Mouse (Mus musculus) CH12.LX (cell line): ENCODE measurements at regions not wholly inside any gene's neighbourhood (a gene's known extent, or its start where the extent isn't known, plus 50 kb on each side); places are given as distances from the start of the nearest gene placed in this dataset.

Source experiments
- DNase-seq: peaks from one replicate; pipeline ENCODE4 v3.0.0-alpha.2; 2013; ENCODE audit errors: extremely low read depth
- H3K27ac ChIP-seq: 2 replicates; pipeline ENCODE4 v1.5.1; 2012; ENCODE audit warnings: low read depth, mild to moderate bottlenecking, control low read depth, moderate library complexity; ENCODE audit not compliant: insufficient read depth
- H3K27me3 ChIP-seq: replicated peaks from 2 replicates; pipeline ENCODE3; 2012; ENCODE audit warnings: inconsistent platforms
- H3K36me3 ChIP-seq, 2 experiments: replicated peaks in 1 of 2; 2 replicates each; pipeline versions ENCODE3 to v1.6.1; 2012; ENCODE audit warnings: inconsistent platforms in 1 of 2, low read length in 1 of 2, mild to moderate bottlenecking in 1 of 2, mixed read lengths in 1 of 2, moderate library complexity in 1 of 2; ENCODE audit not compliant: control insufficient read depth in 1 of 2, insufficient read depth in 1 of 2
- H3K4me1 ChIP-seq, 2 experiments: 2 replicates each; pipeline ENCODE4 v1.6.1; 2012; ENCODE audit warnings: inconsistent platforms in 1 of 2, moderate library complexity in 1 of 2; ENCODE audit not compliant: insufficient read depth in 2 of 2, control insufficient read depth in 1 of 2
- H3K4me2 ChIP-seq: 2 replicates; pipeline ENCODE4 v1.6.1; 2012; ENCODE audit warnings: low read depth, mild to moderate bottlenecking, control low read depth; ENCODE audit not compliant: poor library complexity, insufficient read depth, severe bottlenecking
- H3K4me3 ChIP-seq, 3 experiments: fragments of 150-350 bp in 1 of 3; sonication (generic) in 1 of 3; replicated peaks in 1 of 3; 2 replicates each; pipeline versions ENCODE3 to v1.5.1; 2011 to 2012; ENCODE audit warnings: low read depth in 2 of 3, low read length in 2 of 3, mild to moderate bottlenecking in 2 of 3, moderate library complexity in 2 of 3, control low read depth in 1 of 3, improper control_type of control experiment in 1 of 3, inconsistent platforms in 1 of 3, mixed read lengths in 1 of 3; ENCODE audit not compliant: poor library complexity in 1 of 3
- H3K79me2 ChIP-seq: replicated peaks from 2 replicates; pipeline ENCODE4 v1.6.1; 2012; ENCODE audit warnings: mild to moderate bottlenecking, moderate library complexity; ENCODE audit not compliant: control insufficient read depth, poor library complexity, insufficient read depth, severe bottlenecking; ENCODE audit errors: extremely low read depth
- H3K9ac ChIP-seq: 2 replicates; pipeline ENCODE4 v1.6.1; 2012; ENCODE audit warnings: low read depth, mild to moderate bottlenecking, control low read depth, moderate library complexity; ENCODE audit not compliant: insufficient read depth
- H3K9me3 ChIP-seq: replicated peaks from 2 replicates; pipeline ENCODE3; 2012; ENCODE audit warnings: low read length, inconsistent platforms, mixed read lengths
- BHLHE40 ChIP-seq: IDR thresholded peaks from 2 replicates; pipeline ENCODE4 v1.6.1; 2011; ENCODE audit warnings: mild to moderate bottlenecking, low read depth, low read length, improper control_type of control experiment
- CHD1 ChIP-seq: IDR thresholded peaks from 2 replicates; pipeline ENCODE4 v1.6.1; 2012; ENCODE audit warnings: low read depth, low read length, improper control_type of control experiment, inconsistent platforms
- CTCF ChIP-seq, 2 experiments: IDR thresholded peaks in 1 of 2; conservative IDR thresholded peaks in 1 of 2; 2 replicates each; pipeline ENCODE4 v1.5.1; 2011 to 2012; ENCODE audit warnings: low read depth in 2 of 2, low read length in 2 of 2, improper control_type of control experiment in 1 of 2, inconsistent platforms in 1 of 2, mild to moderate bottlenecking in 1 of 2, moderate library complexity in 1 of 2
- E2F4 ChIP-seq: IDR thresholded peaks from 2 replicates; pipeline ENCODE4 v1.6.1; 2011; ENCODE audit warnings: low read depth, low read length, improper control_type of control experiment; ENCODE audit not compliant: insufficient replicate concordance
- ELF1 ChIP-seq: IDR thresholded peaks from 2 replicates; pipeline ENCODE4 v1.6.1; 2014; ENCODE audit warnings: low read depth, mild to moderate bottlenecking, inconsistent platforms, low read length, improper control_type of control experiment
- ETS1 ChIP-seq: conservative IDR thresholded peaks from 2 replicates; pipeline ENCODE4 v1.6.1; 2012; ENCODE audit warnings: low read depth, mild to moderate bottlenecking, inconsistent platforms, low read length, improper control_type of control experiment, moderate library complexity
- GABPA ChIP-seq: IDR thresholded peaks from 2 replicates; pipeline ENCODE4 v1.6.1; 2012; ENCODE audit warnings: low read depth, low read length, improper control_type of control experiment, inconsistent platforms; ENCODE audit not compliant: insufficient replicate concordance
- IRF4 ChIP-seq: IDR thresholded peaks from 2 replicates; pipeline ENCODE4 v1.6.1; 2014; ENCODE audit warnings: low read depth, mild to moderate bottlenecking, inconsistent platforms, low read length, improper control_type of control experiment
- JUN ChIP-seq: IDR thresholded peaks from 2 replicates; pipeline ENCODE4 v1.6.1; 2011; ENCODE audit warnings: low read depth, mild to moderate bottlenecking, low read length, improper control_type of control experiment, moderate library complexity; ENCODE audit not compliant: insufficient read depth
- KAT2A ChIP-seq: IDR thresholded peaks from 2 replicates; pipeline ENCODE4 v1.6.1; 2012; ENCODE audit warnings: low read length, improper control_type of control experiment, inconsistent platforms; ENCODE audit not compliant: insufficient replicate concordance
- MAFK ChIP-seq: IDR thresholded peaks from 2 replicates; pipeline ENCODE4 v1.6.1; 2011; ENCODE audit warnings: low read length, improper control_type of control experiment; ENCODE audit not compliant: insufficient replicate concordance
- MAZ ChIP-seq: IDR thresholded peaks from 2 replicates; pipeline ENCODE4 v1.6.1; 2012; ENCODE audit warnings: low read depth, mild to moderate bottlenecking, inconsistent platforms, low read length, improper control_type of control experiment, moderate library complexity
- MEF2A ChIP-seq: IDR thresholded peaks from 2 replicates; pipeline ENCODE4 v1.6.1; 2014; ENCODE audit warnings: low read depth, mild to moderate bottlenecking, inconsistent platforms, low read length, improper control_type of control experiment, borderline replicate concordance
- MXI1 ChIP-seq: IDR thresholded peaks from 2 replicates; pipeline ENCODE4 v1.6.1; 2011; ENCODE audit warnings: mild to moderate bottlenecking, low read depth, low read length, improper control_type of control experiment
- NELFE ChIP-seq: IDR thresholded peaks from 2 replicates; pipeline ENCODE4 v1.6.1; 2011; ENCODE audit warnings: low read depth, low read length, improper control_type of control experiment
- NRF1 ChIP-seq: IDR thresholded peaks from 2 replicates; pipeline ENCODE4 v1.6.1; 2014; ENCODE audit warnings: low read depth, mild to moderate bottlenecking, inconsistent platforms, low read length, improper control_type of control experiment, moderate library complexity
- PAX5 ChIP-seq: IDR thresholded peaks from 2 replicates; pipeline ENCODE4 v1.6.1; 2012; ENCODE audit warnings: low read length, inconsistent platforms, mixed read lengths
- POLR2A ChIP-seq: IDR thresholded peaks from 2 replicates; pipeline ENCODE4 v1.6.1; 2011; ENCODE audit warnings: low read depth, mild to moderate bottlenecking, improper control_type of control experiment, low read length
- POLR2AphosphoS2 ChIP-seq: IDR thresholded peaks from 2 replicates; pipeline ENCODE4 v1.6.1; 2011; ENCODE audit warnings: low read depth, low read length, improper control_type of control experiment
- RAD21 ChIP-seq: IDR thresholded peaks from 2 replicates; pipeline ENCODE4 v1.6.1; 2011; ENCODE audit warnings: low read depth, mild to moderate bottlenecking, low read length, improper control_type of control experiment, moderate library complexity
- RCOR1 ChIP-seq: conservative IDR thresholded peaks from 2 replicates; pipeline ENCODE4 v1.6.1; 2012; ENCODE audit warnings: low read depth, mild to moderate bottlenecking, inconsistent platforms, low read length, improper control_type of control experiment
- SIN3A ChIP-seq: IDR thresholded peaks from 2 replicates; pipeline ENCODE4 v1.6.1; 2012; ENCODE audit warnings: low read length, improper control_type of control experiment, inconsistent platforms
- SMC3 ChIP-seq: IDR thresholded peaks from 2 replicates; pipeline ENCODE4 v1.6.1; 2011; ENCODE audit warnings: low read depth, low read length, improper control_type of control experiment
- TBP ChIP-seq: conservative IDR thresholded peaks from 2 replicates; pipeline ENCODE4 v1.6.1; 2011; ENCODE audit warnings: low read depth, low read length, improper control_type of control experiment
- TCF12 ChIP-seq: IDR thresholded peaks from 2 replicates; pipeline ENCODE4 v1.6.1; 2014; ENCODE audit warnings: low read depth, mild to moderate bottlenecking, inconsistent platforms, low read length, improper control_type of control experiment
- UBTF ChIP-seq: IDR thresholded peaks from 2 replicates; pipeline ENCODE4 v1.6.1; 2012; ENCODE audit warnings: low read depth, mild to moderate bottlenecking, inconsistent platforms, low read length, improper control_type of control experiment, moderate library complexity
- USF1 ChIP-seq: IDR thresholded peaks from 2 replicates; pipeline ENCODE4 v1.6.1; 2014; ENCODE audit warnings: low read depth, mild to moderate bottlenecking, inconsistent platforms, low read length, improper control_type of control experiment
- USF2 ChIP-seq: conservative IDR thresholded peaks from 2 replicates; pipeline ENCODE4 v1.6.1; 2011; ENCODE audit warnings: low read depth, low read length, improper control_type of control experiment
- ZC3H11A ChIP-seq: IDR thresholded peaks from 2 replicates; pipeline ENCODE4 v1.6.1; 2012; ENCODE audit warnings: low read depth, mild to moderate bottlenecking, inconsistent platforms, low read length, improper control_type of control experiment
- ZKSCAN1 ChIP-seq: IDR thresholded peaks from 2 replicates; pipeline ENCODE4 v1.6.1; 2012; ENCODE audit warnings: low read depth, inconsistent platforms, low read length, improper control_type of control experiment, borderline replicate concordance
- ZMIZ1 ChIP-seq: IDR thresholded peaks from 2 replicates; pipeline ENCODE4 v1.6.1; 2012; ENCODE audit warnings: low read depth, mild to moderate bottlenecking, inconsistent platforms, low read length, improper control_type of control experiment
- dilution Hi-C: fragments of 300-500 bp; cut with MboI; formaldehyde crosslinking; loops from 2 replicates; pipeline ENCODE4 v1.14.3; 2020; ENCODE audit warnings: low sequenced_read_pairs; ENCODE audit not compliant: extremely low pct_unique_long_range_greater_than_20kb, extremely low pct_ligation_motif_present
- in situ Hi-C: fragments of 300-500 bp; cut with MboI; formaldehyde crosslinking; loops from 3 replicates; pipeline ENCODE4 v1.14.3; 2019; ENCODE audit warnings: low sequenced_read_pairs, low pct_ligation_motif_present, low pct_unique_long_range_greater_than_20kb, mixed read lengths

- Histone ChIP-seq H3K4me1 (no peaks in the 10 kb centered on the region), H3K27ac (no peak overlapping the region), H3K36me3 (no peaks in the 10 kb centered on the region), H3K4me3 (no peak overlapping the region), H3K9me3 (no peaks in the 10 kb centered on the region), H3K79me2 (no peaks in the 10 kb centered on the region), H3K9ac (no peak overlapping the region), H3K4me2 (no peak overlapping the region), H3K27me3 (no peaks in the 10 kb centered on the region)
- DNase-seq, result no peak
- dilution Hi-C loops (no loop called here), in situ Hi-C loops (no loop called here)
- no peak for TF ChIP-seq ZC3H11A
- TF ChIP-seq GABPA, result no peak
- TF ChIP-seq JUN, result no peak
- TF ChIP-seq USF1, result no peak
- no peak for TF ChIP-seq MEF2A
- TF ChIP-seq NRF1, result no peak
- TF ChIP-seq MAFK, result no peak
- no peak for TF ChIP-seq SMC3
- TF ChIP-seq BHLHE40, result no peak
- no peak for TF ChIP-seq TBP
- no peak for TF ChIP-seq ZKSCAN1
- TF ChIP-seq POLR2AphosphoS2, result no peak
- no peak for TF ChIP-seq ELF1
- no peak for TF ChIP-seq USF2
- TF ChIP-seq IRF4, result no peak
- no peak for TF ChIP-seq MXI1
- no peak for TF ChIP-seq UBTF
- TF ChIP-seq ZMIZ1, result no peak
- TF ChIP-seq E2F4, result no peak
- no peak for TF ChIP-seq CHD1
These were observed 335.1 kb upstream of the Pik3r1 start for GRCm38 (mm10) chr13:102103161-102103560.

GRCm38 (mm10) chr13:102106188-102106587 lies 338.2 kb upstream of the Pik3r1 start:
- no peak for DNase-seq
- dilution Hi-C loops (no loop called here), in situ Hi-C loops (no loop called here)
- H3K27me3 ChIP-seq, result no peaks in the 10 kb centered on the region
- H3K4me3 ChIP-seq, result no peak overlapping the region
- no peaks in the 10 kb centered on the region for H3K79me2 ChIP-seq
- no peak for TF ChIP-seq CHD1
- TF ChIP-seq IRF4, result no peak
- no peak for TF ChIP-seq POLR2A
- TF ChIP-seq GABPA, result no peak
- no peak for TF ChIP-seq MXI1
- TF ChIP-seq ZC3H11A, result no peak
- TF ChIP-seq TCF12, result no peak
- TF ChIP-seq MAZ, result no peak
- no peak for TF ChIP-seq RAD21
- no peak for TF ChIP-seq ZKSCAN1
- no peak for TF ChIP-seq ETS1
- no peak for TF ChIP-seq RCOR1
- no peak for TF ChIP-seq NELFE
- no peak for TF ChIP-seq ELF1
- TF ChIP-seq SIN3A, result no peak
- TF ChIP-seq ZMIZ1, result no peak
- TF ChIP-seq CTCF (conservative IDR thresholded peaks at IDR 0.05 in 1 of 2, IDR thresholded peaks at IDR 0.05 in 1 of 2; ENCODE audit: low read depth in 2 of 2, low read length in 2 of 2), result no peak
- no peak for TF ChIP-seq JUN
- TF ChIP-seq KAT2A, result no peak
- TF ChIP-seq PAX5, result no peak
- H3K9me3 ChIP-seq, result no peaks in the 10 kb centered on the region
- no peak overlapping the region for H3K4me2 ChIP-seq
- no peak overlapping the region for H3K27ac ChIP-seq
- no peak overlapping the region for H3K9ac ChIP-seq
- H3K36me3 ChIP-seq, result no peaks in the 10 kb centered on the region
- H3K4me1 ChIP-seq, result no peaks in the 10 kb centered on the region
